Mouse (Mus musculus) liver, embryonic 14.5 days (tissue): ENCODE data around the gene Plekha5. TPM values are rescaled to one million over a fixed set of nuclear protein-coding genes. Genes with fewer than 3 reads are reported as not detected.
A peak's percentile ranks its signal among the peaks of the same experiment; 100 is the strongest.

Source experiments
- ATAC-seq: fragments of 200-750 bp; cut with Nextera tagmentation; 2 replicates; pipeline ENCODE4 v1.8.0; 2017; ENCODE audit warnings: moderate number of reproducible peaks, mild to moderate bottlenecking, moderate library complexity; ENCODE audit not compliant: insufficient read depth
- DNase-seq, 3 experiments: peaks; one replicate each; pipeline ENCODE4 v3.0.0-alpha.2; 2012 to 2013; ENCODE audit warnings: low read depth in 3 of 3, low spot score in 3 of 3
- H3K27ac ChIP-seq: fragments of 300-500 bp; sonication (generic); 2 replicates; pipeline ENCODE4 v1.5.1; 2014; ENCODE audit warnings: moderate library complexity, mild to moderate bottlenecking, control low read depth, inconsistent platforms
- H3K27me3 ChIP-seq: fragments of 300-500 bp; sonication (generic); 2 replicates; pipeline ENCODE4 v1.6.1; 2014; ENCODE audit warnings: mild to moderate bottlenecking, low read length, moderate library complexity; ENCODE audit not compliant: control insufficient read depth, insufficient read depth
- H3K36me3 ChIP-seq: fragments of 300-500 bp; sonication (generic); replicated peaks from 2 replicates; pipeline ENCODE4 v1.6.1; 2014; ENCODE audit warnings: low read depth; ENCODE audit not compliant: control insufficient read depth, insufficient read depth
- H3K4me1 ChIP-seq, 2 experiments: fragments of 200-500 bp in 1 of 2; fragments of 300-500 bp in 1 of 2; sonication (generic) in 1 of 2; replicated peaks; 2 replicates each; pipeline ENCODE4 v1.6.1; 2012 to 2014; ENCODE audit warnings: antibody characterized with exemption in 1 of 2, inconsistent platforms in 1 of 2, low read length in 1 of 2; ENCODE audit not compliant: control insufficient read depth in 2 of 2, insufficient read depth in 2 of 2
- H3K4me2 ChIP-seq: fragments of 300-500 bp; sonication (generic); 2 replicates; pipeline ENCODE4 v1.6.1; 2014; ENCODE audit warnings: low read depth, mild to moderate bottlenecking, control low read depth, moderate library complexity
- H3K4me3 ChIP-seq, 2 experiments: fragments of 200-500 bp in 1 of 2; fragments of 300-500 bp in 1 of 2; sonication (generic) in 1 of 2; 2 replicates each; pipeline ENCODE4 v1.5.1; 2012 to 2014; ENCODE audit warnings: low read depth in 2 of 2, low read length in 2 of 2, mild to moderate bottlenecking in 2 of 2, control low read depth in 1 of 2, inconsistent platforms in 1 of 2, moderate library complexity in 1 of 2; ENCODE audit not compliant: insufficient read depth in 1 of 2
- H3K9ac ChIP-seq: fragments of 300-500 bp; sonication (generic); replicated peaks from 2 replicates; pipeline ENCODE4 v1.6.1; 2014; ENCODE audit warnings: mild to moderate bottlenecking, control low read depth, moderate library complexity
- H3K9me3 ChIP-seq: fragments of 300-500 bp; sonication (generic); 2 replicates; pipeline ENCODE4 v1.6.1; 2016; ENCODE audit warnings: low read length, mixed read lengths; ENCODE audit not compliant: control insufficient read depth
- CTCF ChIP-seq: IDR thresholded peaks from 2 replicates; pipeline ENCODE4 v1.5.1; 2016; ENCODE audit warnings: antibody characterized with exemption, low read depth, control low read depth
- EP300 ChIP-seq: IDR thresholded peaks from 2 replicates; pipeline ENCODE4 v1.6.1; 2016; ENCODE audit warnings: antibody characterized with exemption, low read depth
- WGBS: fragments of 180-500 bp; shearing (Covaris S2); extraction: QIAGEN DNeasy Blood & Tissue Kit; methylation state at CpG from one replicate; pipeline ENCODE4 v1.1.7; 2014; ENCODE audit not compliant: insufficient replicate concordance; 5-methylcytosine and 5-hydroxymethylcytosine counted together
- polyA plus RNA-seq, 2 experiments: library from polyadenylated mRNA; depleted of rRNA in 1 of 2; stranded (reverse) in 1 of 2; unstranded in 1 of 2; fragments of >200 nt; fragmentation: Nextera tagmentation in 1 of 2; extraction: Ambion mirVana in 1 of 2; gene quantifications; 2 replicates each; pipeline versions ENCODE4 v1.2.1 to v1.2.3; 2012 to 2014

Gene Plekha5
- polyA plus RNA-seq, 2 experiments = 3.6 to 6.0 TPM

DNA sequence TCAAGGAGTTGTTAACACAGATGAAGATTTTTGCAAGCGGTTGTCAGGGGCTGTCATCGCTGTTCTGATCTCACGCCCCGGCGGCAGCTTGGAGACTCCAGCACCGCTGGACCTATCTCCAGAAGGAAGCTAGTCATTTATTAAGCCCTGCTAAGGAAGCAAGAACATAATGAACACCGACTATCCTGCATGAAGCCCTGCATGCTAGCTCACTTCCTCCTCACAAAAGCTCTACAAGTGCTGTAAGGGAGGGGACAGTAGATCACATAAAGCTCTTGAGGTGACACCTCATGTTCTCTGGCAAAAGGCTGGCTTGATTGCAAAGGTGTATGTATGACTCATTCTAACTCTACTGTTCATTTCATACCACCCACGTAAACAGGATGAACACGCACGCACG lies 190.9 kb downstream of the Plekha5 start:
- Histone ChIP-seq H3K27me3 (no peaks in the 10 kb centered on the region), H3K9me3 (no peaks in the 10 kb centered on the region), H3K9ac (no peak overlapping the region), H3K4me2 (no peak overlapping the region), H3K36me3 (no peaks in the 10 kb centered on the region), H3K27ac (no peak overlapping the region), H3K4me3 (no peak overlapping the region), H3K4me1 (no peaks in the 10 kb centered on the region)
- 62% methylated on average over 11 of the region's 11 CpGs for WGBS
- DNase-seq (no peak), ATAC-seq (no peak)
- TF ChIP-seq CTCF = no peak
- TF ChIP-seq EP300 = no peak

DNA sequence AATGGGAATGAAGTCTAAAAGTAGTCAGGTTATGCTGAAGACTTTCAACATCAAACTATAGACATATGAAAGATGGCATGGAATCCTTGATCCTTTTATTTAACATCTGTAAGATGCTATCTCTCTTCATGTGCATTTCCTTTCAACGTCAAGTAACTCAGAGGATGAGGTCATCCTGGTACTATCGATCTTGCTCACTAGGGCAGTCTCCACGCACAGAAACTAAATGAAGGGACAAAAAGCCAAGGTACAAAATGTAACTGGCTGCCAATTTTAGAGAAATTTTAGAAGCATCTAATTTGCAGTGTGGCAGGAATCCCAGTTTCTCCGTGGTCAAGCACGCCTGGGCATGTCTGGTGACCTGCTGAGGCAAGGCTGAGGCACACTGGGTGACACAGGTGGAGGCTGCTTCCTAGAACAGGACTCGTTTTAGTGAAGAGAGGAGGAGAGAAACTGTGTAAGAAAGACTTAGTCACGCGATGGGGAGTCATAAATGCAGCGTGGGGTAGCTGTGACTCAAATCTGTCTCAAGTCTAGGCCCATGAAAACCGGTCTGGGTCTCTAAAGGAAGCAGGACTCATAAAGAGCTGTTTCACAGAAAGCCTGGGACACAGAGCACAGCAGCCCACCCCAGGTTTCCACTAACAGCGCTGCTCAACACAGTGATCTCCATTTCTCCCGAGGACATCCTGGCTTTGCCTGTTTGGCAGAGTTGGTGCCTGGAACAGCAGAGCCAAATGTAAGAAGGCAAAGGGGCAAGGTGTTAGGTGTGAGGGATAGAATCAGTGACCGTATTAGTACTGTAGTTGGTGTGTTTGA lies 196.9 kb downstream of the Plekha5 start:
- no peak overlapping the region for H3K27ac ChIP-seq
- H3K36me3 ChIP-seq = no peaks in the 10 kb centered on the region
- DNase-seq = no peak
- peaks cover 3 to 5% of the 10 kb centered on the region in 2 experiments for H3K4me1 ChIP-seq
- WGBS = 56% methylated on average over 13 of the region's 13 CpGs
- H3K9ac ChIP-seq = no peak overlapping the region
- no peak overlapping the region for H3K4me2 ChIP-seq
- H3K9me3 ChIP-seq = no peaks in the 10 kb centered on the region
- H3K27me3 ChIP-seq = no peaks in the 10 kb centered on the region
- no peak for ATAC-seq
- H3K4me3 ChIP-seq = no peak overlapping the region
- no peak for TF ChIP-seq EP300
- no peak for TF ChIP-seq CTCF

- no peak overlapping the region for H3K4me2 ChIP-seq
- peaks cover 7 to 11% of the 10 kb centered on the region in 2 experiments for H3K4me1 ChIP-seq
- H3K9me3 ChIP-seq = no peaks in the 10 kb centered on the region
- no peaks in the 10 kb centered on the region for H3K36me3 ChIP-seq
- no peak for TF ChIP-seq EP300
- TF ChIP-seq CTCF = no peak
- ATAC-seq = no peak
- 73% methylated on average over 1 of the region's 1 CpGs for WGBS
- H3K9ac ChIP-seq = no peak overlapping the region
- H3K27me3 ChIP-seq = no peaks in the 10 kb centered on the region
- DNase-seq = no peak
- H3K27ac ChIP-seq = no peak overlapping the region
- no peak overlapping the region for H3K4me3 ChIP-seq
Observed at GRCm38 (mm10) chr6:140621622-140622021, 197.8 kb downstream of the Plekha5 start.

GRCm38 (mm10) chr6:140622391-140623225 lies 198.8 kb downstream of the Plekha5 start, which contains the start of gene Aebp2:
Aebp2 (plus strand) TSS chr6:140622663.
- DNase-seq (no peak), ATAC-seq (no peak)
- Histone ChIP-seq H3K4me3 (peak within 1 kb of the TSS; percentile 80 to 90), H3K9ac (peak within 1 kb of the TSS; percentile 82), H3K27ac (no peak within 1 kb of the TSS; the same call in 1 of the 2 replicates), H3K36me3 (no peaks in the 10 kb centered on the region), H3K27me3 (no peaks in the 10 kb centered on the region), H3K4me2 (peak within 1 kb of the TSS; percentile 85), H3K4me1 (peaks cover 7 to 13% of the 10 kb centered on the region in 2 experiments), H3K9me3 (no peaks in the 10 kb centered on the region)
- WGBS = 43% methylated on average over 30 of the region's 30 CpGs
- no peak for TF ChIP-seq CTCF
